Mouse (Mus musculus) cerebellum, adult 11-12 months (tissue): ENCODE results near the gene Gm29564.
"Not testable (repeated sequence)": the region's sequence is repeated elsewhere in the genome, so short reads cannot be mapped to it uniquely, and the experiment has no call there.

Experiments
- DNase-seq: peaks from one replicate; pipeline ENCODE4 v3.0.0; 2022

The Gm29564 gene

GRCm38 (mm10) chrY:78212693-78213092 is at the start of gene Gm29564:
Gene Gm29564, plus strand, starts transcription at chrY:78212993.
- not testable (repeated sequence) for DNase-seq
